Mouse (Mus musculus): Measurements from ENCODE around the gene Aadacl3.

Aadacl3 gene

GRCm38 (mm10) chr4:144463656-144464055 is at the start of gene Aadacl3:
TSS of gene Aadacl3 (minus strand) at chr4:144463756.
- no peak for DNase-seq (ENCODE audit: low read depth)

GRCm38 (mm10) chr4:144506518-144506917 is 43.0 kb upstream of the Aadacl3 start:
- DNase-seq (ENCODE audit: low read depth): peak; percentile 5

- no peak for DNase-seq (ENCODE audit: low read depth)
Observed at GRCm38 (mm10) chr4:144493331-144493730, 29.8 kb upstream of the Aadacl3 start.

GRCm38 (mm10) chr4:144468091-144468490 is 4.5 kb upstream of the Aadacl3 start:
- DNase-seq (ENCODE audit: low read depth): no peak

- no peak for DNase-seq (ENCODE audit: low read depth)
Observed at GRCm38 (mm10) chr4:144465206-144465605, 1.6 kb upstream of the Aadacl3 start.

GRCm38 (mm10) chr4:144453217-144453616 is 10.3 kb downstream of the Aadacl3 start, which contains the start of gene Gm9944:
TSS of gene Gm9944 (minus strand) at chr4:144453317.
- no peak for DNase-seq (ENCODE audit: low read depth)

GRCm38 (mm10) chr4:144448546-144448945 is 15.0 kb downstream of the Aadacl3 start:
- DNase-seq (ENCODE audit: low read depth): no peak

GRCm38 (mm10) chr4:144441582-144441981 is 22.0 kb downstream of the Aadacl3 start:
- DNase-seq (ENCODE audit: low read depth): no peak

- no peak for DNase-seq (ENCODE audit: low read depth)
Observed at GRCm38 (mm10) chr4:144441095-144441494, 22.5 kb downstream of the Aadacl3 start.

- no peak for DNase-seq (ENCODE audit: low read depth)
Observed at GRCm38 (mm10) chr4:144438672-144439071, 24.9 kb downstream of the Aadacl3 start, which contains the start of gene 1700012P22Rik. TSS of gene 1700012P22Rik (minus strand) at chr4:144438772.

- no peak for DNase-seq (ENCODE audit: low read depth)
Observed at GRCm38 (mm10) chr4:144433216-144433615, 30.3 kb downstream of the Aadacl3 start.

GRCm38 (mm10) chr4:144430723-144431122 is 32.8 kb downstream of the Aadacl3 start:
- no peak for DNase-seq (ENCODE audit: low read depth)

GRCm38 (mm10) chr4:144428868-144429267 is 34.7 kb downstream of the Aadacl3 start:
- peak; percentile 26 for DNase-seq (ENCODE audit: low read depth)

GRCm38 (mm10) chr4:144424590-144424989 is 39.0 kb downstream of the Aadacl3 start:
- DNase-seq (ENCODE audit: low read depth): no peak

GRCm38 (mm10) chr4:144420644-144421043 is 42.9 kb downstream of the Aadacl3 start:
- no peak for DNase-seq (ENCODE audit: low read depth)

- DNase-seq (ENCODE audit: low read depth): no peak
Observed at GRCm38 (mm10) chr4:144408290-144408689, 55.3 kb downstream of the Aadacl3 start, which contains the start of gene Pramef12. TSS of gene Pramef12 (minus strand) at chr4:144408464.

- no peak for DNase-seq (ENCODE audit: low read depth)
Observed at GRCm38 (mm10) chr4:144406261-144406660, 57.3 kb downstream of the Aadacl3 start.

- no peak for DNase-seq (ENCODE audit: low read depth)
Observed at GRCm38 (mm10) chr4:144404456-144405086, 59.0 kb downstream of the Aadacl3 start.

Measured in c-Kit-positive CD71-negative TER-119-negative erythroid progenitor cells, embryonic 14.5 days (primary cell).